Mouse (Mus musculus): ENCODE results near the gene Gdpd3.

DNA sequence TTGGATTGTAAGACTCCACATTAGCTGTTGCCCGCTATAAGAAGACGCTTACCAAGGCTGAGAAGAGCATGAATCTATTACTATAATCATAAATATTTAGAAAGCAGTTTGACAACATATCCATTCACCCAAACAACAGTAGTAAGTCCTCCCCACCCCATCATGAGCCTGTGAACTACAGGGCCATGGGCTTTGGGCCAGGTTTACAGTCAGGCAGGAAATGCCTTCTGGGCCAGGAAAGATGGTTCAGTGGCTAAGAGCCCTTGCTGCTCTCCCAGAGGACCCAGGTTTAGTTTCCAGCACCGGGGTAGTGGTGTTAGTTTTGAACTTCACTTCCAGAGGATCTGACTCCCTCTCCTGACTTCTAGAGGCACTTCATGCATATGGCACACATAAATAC is 48.6 kb upstream of the Gdpd3 start:
- TF ChIP-seq POLR2A (IDR thresholded peaks at IDR 0.05; ENCODE audit: low read depth, low read length) (no peak), CTCF (IDR thresholded peaks at IDR 0.05; ENCODE audit: extremely low read depth, insufficient read length, insufficient replicate concordance, low read depth, low read length) (no peak)

Measured in small intestine, adult 2 months (tissue).